Mouse (Mus musculus) gastrocnemius, postnatal 10 days (tissue): ENCODE measurements at regions not wholly inside any gene's neighbourhood (a gene's known extent, or its start where the extent isn't known, plus 50 kb on each side); places are given as distances from the start of the nearest gene placed in this dataset.

Experiments used
- DNase-seq: peaks from one replicate; pipeline ENCODE4 v3.0.0; 2021; ENCODE audit warnings: mixed read lengths

DNA sequence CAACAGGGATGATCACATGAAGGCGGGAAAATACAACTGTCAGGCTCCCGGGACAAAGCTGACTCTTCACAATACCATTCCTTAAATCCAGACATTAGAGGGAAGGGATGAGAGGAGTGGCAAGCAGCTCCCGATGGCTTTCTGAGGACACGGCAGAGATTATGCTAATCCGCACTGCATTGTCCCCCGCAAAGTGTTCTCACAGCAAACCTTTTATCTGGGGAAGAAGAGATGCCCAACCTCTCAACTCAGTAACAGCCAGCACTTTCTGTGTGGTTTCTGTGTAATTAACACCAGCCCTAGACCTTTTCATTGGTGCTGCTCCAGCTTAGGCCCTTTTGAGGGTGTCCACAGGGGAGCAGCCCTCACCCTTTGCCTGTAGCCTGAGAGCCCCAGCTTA lies 137.9 kb downstream of the Barhl2 start:
- no peak for DNase-seq

DNA sequence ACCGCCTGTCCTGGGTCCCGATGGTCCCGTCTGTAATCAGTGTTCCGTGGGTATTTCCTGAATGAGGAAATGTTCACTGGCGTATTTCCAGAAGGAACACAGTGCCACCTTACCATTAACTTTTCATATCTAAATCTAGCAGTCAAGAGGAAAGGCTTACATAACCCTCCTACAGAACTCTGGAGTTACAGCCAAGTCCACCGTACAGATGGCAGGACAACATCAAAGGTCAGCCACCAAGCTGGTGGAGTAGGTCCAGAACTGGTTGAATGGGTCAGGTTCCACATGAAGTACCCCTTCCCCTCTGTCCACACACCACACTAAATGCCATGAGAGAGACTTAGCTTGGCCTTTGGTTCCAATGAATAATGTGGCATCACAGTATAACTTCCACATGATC lies 139.7 kb downstream of the Barhl2 start:
- DNase-seq, result no peak

DNA sequence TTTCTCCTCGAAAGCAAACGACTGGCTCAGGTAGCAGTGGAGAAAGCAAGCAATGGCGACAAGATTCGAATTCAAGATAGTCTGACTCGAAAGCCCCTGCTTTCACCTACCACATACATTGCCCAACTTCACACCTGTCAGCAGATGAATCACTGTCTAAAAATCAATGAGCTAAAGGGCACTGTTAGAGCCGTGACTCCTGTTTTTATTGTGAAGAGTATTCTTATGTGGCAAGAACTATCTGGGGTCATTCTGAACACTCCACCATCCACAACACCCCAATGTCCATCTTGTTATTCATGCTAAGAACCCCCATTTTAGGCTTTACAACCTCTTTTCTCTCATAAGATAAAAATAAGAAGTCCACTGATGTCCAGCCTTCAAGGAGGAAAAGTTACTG lies 144.1 kb downstream of the Barhl2 start:
- DNase-seq, result no peak

DNA sequence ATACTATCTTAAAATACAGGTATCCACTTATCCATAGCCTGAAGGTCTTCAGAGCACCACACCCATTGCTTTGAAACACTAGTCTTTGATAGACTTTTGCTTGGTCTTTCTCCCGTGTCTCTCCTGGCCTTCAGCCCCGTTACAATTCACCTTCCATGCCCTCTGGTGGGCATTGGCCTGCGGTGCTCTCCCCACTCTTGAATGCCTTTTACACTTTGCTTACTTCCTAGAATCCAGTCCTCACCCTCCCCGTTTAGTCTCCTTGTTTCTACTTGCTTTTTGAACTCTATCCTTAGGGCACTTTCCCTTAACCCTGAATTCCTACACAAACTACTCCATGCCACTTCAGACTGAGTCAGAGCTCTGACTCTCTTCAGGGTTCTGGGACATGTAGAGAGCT lies 156.6 kb downstream of the Barhl2 start:
- no peak for DNase-seq

DNA sequence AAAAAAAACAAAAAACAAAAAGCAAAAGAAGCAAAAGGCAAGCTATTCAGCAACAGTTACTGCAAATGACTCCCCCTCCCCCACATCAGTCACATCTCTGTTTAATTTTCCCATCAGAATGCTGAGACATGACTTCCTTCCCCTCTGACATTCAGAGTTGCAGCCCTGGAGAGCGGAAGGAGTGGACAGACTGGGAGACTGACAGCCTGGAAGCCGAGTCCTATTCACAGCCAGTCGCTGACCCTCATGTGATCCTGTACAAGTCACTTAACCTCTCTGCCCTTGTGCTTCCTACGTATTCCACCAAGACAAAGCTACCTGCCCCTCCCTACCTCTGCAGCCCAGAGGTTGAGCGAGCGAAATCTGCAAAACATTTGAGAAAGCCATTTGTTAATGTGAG lies 161.2 kb downstream of the Barhl2 start:
- no peak for DNase-seq

DNA sequence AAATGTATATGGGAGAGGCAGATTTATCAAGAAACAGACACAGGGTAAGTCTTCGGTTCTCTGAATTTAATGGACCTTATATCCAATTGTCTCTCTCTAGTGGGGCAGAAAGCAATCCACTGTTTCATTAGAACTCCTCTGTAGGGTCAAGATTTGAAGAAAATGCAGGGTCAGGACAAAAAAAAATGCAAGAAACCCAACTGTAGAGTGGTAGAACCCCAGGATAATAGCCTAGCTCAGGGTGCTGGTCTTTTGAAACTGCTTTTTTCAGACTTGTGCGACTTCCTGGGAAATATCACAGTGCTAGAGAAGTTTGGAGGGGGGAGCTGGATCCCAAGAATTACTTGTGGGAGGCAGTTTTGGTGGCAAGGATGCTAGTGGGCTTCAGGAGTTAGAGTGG lies 162.0 kb downstream of the Barhl2 start:
- no peak for DNase-seq

DNA sequence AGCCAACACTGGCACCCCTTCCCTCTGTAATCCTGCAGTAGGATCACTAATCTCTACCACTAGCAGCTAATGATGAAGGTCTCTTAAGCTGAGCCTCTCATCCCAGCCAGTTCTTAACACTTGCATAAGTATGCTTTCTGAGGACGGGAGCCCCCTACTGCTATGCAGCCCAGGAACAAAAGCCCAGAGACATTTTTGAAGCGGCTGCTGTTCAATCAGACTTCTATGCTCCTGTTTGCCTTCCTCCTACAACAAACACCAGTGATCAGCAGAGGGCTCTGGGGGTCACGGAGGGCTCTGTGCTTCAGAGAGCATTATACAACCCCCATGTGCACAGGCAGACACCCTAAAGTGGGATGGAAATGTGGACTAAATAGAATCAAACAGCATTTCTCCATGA lies 162.4 kb downstream of the Barhl2 start:
- no peak for DNase-seq

DNA sequence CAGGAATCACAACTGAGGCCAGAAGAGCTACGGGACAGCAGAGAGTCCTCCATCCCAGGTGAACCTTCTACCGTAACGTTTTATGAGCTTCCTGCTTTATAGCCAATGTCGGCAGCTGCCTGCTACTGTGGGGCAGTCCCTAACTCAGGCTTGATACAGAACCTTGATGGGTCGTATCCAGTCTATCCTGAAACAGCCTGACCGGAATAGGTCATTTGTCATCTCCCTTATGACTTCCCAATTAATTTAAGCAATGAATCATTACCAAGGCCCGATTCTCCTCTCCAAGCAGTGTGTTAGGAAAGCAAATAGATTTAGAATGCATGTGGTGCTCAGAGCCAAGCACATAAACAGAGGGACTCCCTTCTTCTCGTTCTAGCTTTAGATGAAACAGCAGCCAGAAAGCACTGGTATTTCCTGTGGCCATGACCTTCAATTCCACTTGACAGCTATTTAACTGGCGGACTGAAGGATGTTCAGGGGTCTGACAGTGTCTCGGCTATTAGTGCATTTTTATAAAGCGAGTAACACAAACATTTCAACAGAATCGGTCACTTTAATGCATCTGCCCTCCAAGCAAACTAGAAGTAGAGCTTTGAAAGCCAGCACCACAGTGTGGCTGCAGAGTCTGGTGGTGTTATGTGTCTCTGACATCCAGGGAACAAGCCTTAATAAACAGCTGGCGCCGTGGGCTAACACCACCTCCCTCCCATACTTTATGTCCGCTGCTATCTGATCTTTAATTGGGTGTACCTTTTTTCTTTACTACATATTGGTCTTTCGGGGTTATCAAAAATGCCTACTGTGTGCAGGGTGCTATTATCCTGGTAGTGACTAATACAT lies 165.4 kb downstream of the Barhl2 start:
- DNase-seq, result no peak

DNA sequence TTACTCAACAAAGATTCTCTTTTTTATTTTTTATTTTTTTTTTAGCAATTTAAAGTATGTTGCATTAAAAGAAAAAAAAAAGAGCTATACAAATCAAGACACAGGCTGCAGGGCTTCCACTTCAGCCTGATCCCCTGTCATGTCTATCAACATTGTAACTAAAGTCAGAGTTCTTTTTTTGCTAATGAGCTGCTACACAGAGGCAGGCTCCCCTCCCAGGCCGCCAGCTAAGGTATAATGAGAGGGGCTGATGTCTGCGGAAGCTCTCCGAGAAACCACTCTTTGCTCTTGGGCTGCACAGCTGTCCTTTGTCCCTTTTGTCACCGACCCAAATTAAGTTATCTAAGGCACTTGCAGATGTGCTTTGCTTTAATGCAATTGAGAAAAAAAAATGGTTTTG lies 172.8 kb downstream of the Barhl2 start:
- DNase-seq, result no peak

DNA sequence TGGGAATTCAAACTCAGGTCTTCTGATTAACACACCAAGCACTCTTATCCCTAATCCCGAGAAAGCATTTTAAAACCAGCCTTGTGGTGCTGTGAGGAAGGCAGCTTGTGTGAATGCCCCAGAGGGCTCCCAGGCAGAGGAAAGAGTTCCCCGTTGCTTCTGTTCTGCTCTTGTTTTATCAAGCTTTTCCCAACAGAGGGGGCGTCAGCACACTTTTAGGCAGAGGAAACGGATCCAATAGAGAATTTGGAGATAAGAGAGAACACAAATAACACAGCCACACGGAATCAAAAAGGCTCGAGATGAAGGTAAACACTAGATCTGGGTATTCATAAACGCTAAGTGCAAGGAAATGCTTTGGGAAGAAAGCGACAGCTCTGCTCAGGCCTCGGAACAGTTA lies 173.2 kb downstream of the Barhl2 start:
- DNase-seq, result no peak

DNA sequence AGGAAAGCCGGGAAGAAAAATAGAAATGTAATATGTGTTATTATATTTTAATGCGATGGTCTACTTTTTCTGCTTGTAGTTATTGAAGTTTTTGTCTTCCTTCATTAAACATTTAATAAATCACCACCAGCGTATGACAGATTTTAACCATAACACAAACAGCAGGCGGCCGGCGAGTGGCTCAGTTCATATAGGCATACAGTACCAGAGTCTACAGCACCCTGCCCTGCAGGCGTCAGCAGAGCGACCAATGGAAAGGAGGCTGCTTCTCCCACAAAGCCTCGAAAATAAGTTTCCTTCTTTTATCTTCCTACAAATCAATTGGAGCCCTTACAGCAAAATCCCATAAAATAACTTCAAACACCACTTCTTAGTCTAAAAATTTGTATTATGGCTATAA lies 175.3 kb downstream of the Barhl2 start:
- no peak for DNase-seq

DNA sequence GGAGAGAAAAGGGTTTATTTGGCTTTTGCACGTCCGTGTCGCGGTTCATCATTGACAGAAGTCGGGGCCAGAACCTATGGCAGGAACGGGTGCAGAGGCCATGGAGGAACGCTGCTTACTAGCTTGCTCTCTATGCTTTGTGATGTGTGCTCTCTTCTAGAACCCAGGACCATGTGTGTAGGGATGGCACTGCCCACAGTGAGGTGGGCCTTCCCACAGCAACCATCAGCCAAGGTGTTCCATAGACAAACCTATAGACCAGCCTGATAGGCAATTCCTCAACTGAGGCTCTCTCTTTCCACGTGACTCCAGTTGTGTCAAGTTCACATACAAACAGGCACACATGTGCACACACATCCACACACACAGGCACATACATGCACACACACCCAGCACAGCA lies 180.2 kb downstream of the Barhl2 start:
- DNase-seq, result no peak

DNA sequence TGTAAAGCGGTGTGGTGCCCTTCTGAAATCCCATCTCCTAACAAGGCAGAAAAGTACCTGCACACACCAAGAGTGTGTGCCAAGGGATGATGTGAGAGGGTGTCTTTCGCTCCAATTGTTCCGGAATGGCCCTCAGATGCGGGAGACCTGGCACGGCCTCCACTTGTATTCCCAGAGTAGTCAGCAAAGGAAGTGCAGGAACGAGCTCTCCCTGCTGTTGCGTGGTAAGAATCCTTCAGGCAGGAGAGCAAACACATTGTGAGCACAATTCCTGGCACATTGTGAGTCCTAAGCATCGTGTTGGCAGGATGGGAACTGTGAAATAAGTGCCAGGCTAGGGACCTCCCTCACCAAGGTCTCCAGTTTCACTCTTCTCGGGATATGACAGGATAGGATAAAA lies 180.7 kb downstream of the Barhl2 start:
- DNase-seq, result no peak

DNA sequence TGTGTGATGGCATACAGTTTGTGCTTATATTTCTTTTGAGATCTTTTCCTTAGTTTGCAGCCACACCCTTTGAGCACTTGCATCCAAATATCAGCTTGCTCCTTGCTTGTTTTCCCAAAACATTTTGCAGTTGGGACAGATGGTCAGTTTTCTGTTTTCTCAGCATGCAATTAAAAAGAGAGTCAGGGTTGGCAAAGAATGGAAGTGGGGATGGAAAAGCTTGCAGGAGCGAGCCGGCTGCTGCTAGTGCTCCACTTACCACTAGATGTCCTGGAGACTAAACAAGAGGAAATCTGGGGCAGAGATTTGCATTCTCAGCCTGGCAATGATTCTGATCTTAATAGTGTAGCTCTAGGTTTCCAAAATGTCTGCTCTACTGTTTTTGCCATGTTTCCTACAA lies 181.8 kb downstream of the Barhl2 start:
- DNase-seq, result no peak

DNA sequence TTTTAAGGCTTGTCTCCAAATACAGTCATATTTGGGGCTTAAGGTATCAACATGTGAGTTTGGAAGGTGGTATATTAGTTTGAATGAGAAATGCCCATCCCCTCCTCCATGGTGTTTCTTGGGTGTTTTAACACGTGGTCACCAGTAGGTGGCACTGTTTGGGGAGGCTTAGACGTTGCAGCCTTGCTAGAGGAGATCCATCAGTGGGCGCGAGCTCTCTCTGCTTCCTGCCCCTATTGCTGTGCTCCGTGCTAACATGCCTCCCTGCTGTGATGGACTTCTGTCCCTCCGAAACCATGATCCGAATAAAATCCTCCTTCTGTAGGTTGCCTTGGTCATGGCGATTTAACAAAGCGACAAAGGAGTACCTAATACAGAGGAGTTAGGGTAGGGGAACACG lies 183.3 kb downstream of the Barhl2 start:
- DNase-seq, result no peak

DNA sequence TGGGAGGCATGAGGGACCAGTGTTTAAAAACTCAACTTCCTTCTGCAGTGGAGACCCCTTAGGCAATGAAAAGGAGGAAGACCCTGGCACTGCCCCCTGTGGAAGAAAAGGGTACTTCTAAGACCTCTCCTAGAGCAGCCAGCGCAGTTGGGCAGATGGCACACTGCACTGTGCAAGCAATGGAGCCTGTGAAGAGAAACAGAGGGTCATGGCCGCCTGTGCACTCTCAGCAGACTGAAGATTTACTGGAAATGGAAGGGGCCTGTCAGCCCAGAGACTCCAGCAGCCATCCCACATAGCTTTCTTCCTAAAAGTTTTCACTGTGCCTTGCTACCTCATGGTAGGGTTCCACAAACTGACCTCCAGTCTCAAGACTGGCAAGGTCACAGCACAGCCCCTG lies 193.4 kb downstream of the Barhl2 start:
- no peak for DNase-seq

DNA sequence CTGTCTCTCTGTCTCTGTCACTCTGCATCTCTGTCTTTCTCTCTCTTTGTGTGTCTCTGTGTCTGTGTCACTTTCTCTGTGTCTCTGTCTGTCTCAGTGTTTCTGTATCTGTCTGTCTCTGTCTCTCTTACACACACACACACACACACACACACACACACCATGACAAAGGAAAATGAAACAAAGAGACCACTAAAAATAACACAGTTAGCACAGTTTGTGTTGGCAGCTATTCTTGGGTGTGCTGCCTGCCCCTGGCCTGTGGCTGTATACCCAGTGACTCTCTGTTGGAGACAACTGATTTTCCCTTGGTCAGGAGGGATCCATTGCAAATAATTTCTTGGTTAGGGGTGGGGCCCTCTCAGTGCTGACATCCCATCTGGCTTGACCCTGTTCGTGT lies 200.8 kb downstream of the Barhl2 start:
- no peak for DNase-seq

DNA sequence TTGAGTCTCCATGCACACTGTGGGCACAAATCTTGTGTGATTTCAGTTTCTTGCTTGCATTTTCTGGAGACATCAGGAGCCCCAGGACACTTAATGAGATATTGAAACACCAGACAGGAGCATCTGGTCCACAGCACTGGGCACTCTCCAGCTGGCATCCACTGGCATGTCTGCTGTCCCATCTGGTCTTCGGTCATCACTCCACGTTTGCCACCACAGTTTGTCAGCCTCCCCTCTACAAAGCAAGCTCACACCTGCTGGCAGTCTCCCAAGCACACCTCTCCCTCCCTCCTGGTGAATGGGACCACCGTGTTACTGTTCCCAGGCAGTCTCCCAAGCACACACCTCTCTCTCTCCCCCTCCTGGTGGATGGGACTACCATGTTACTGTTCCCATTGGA lies 228.8 kb downstream of the Barhl2 start:
- no peak for DNase-seq

DNA sequence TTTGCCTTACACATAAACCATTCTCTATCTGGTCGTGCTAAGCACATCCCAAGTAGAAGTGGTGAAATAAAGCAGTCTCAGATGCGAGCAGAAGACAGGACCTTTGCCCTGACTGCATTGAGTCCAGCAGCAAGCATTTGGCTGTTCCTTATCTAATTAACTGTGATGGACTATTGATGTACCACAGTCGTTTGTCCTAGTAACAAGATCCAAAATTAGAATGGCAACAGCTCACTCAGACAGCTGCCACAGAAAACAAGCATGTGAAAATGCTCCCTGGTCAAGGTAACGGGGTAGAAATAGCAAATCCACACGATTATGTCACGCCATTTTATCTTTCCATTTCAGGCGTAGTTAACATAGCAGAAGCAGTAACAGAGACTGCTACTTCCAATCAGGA lies 233.8 kb downstream of the Barhl2 start:
- DNase-seq, result no peak

DNA sequence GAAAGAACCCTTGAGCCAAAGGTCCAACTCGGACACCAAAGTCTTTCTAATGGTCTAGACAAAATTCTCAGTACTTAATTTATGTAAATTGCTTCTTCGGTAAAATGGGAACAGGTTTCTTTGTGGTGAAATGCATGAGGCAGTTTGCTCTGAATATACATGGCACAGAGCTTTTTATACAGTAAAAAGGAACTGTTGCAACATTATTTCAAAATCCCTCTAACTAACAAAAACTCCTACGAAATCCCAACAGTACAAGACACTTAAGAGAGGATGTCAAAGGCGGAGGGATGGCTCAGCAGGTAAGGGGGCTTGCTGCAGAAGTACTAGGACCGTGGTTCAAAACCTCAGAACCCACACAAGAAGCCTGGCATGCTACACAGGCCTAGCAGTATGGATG lies 248.4 kb downstream of the Barhl2 start:
- DNase-seq, result no peak

DNA sequence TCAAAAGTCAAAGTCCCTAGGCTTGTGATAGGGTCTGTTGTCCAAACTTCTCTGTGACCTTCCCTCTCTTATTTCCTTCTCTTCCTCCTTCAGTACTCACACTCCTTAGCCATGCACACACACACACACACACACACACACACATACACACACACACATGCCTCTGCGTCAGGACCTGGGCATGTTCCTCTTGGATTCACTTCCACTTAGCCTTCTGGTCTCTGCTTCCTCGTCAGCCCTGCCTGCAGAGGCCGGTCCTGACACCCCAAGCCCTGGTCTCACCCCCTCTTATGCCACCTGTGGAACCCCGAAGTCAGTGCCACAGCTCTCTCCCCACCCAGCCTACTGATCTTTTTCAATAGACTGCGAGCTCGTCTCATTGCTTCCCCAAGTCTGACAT lies 250.3 kb downstream of the Barhl2 start:
- no peak for DNase-seq

DNA sequence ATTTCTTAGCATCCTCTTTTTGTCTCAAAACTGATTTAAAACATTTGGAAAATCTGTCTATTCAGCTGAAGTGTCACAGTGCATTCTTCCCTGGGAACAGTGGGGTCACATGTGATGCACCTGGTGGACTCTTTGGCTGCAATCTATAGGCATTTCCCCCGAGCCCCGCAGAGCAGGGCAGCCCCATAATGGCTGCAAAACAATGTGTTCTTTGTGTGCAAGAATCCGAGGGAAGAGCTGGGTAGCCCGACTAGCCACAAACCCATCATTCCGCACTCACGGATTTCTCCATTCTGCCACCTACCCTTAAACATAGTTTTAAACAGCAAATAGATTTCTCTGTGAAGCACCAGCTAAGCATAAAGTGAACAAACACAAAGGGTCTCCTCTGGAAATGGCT lies 252.2 kb downstream of the Barhl2 start:
- no peak for DNase-seq

DNA sequence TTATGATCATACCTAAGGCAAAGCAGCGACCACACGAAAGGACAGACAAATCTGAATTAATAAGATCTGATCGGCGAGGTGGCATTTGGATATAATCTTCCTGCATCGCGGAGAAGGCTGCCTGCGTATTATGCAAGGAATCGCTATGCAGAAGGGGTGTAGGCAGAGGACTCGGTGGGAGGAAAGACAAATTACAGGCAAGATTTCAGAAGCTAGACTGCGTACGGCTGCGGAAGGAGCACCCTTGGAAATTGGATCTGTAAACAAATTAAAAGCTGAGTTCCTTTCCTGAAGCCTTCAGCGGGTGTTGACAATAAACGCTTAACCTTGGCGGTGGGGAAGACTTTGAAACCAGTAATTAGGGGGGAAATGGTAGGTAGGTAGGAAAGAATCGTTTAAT lies 257.3 kb downstream of the Barhl2 start:
- no peak for DNase-seq

DNA sequence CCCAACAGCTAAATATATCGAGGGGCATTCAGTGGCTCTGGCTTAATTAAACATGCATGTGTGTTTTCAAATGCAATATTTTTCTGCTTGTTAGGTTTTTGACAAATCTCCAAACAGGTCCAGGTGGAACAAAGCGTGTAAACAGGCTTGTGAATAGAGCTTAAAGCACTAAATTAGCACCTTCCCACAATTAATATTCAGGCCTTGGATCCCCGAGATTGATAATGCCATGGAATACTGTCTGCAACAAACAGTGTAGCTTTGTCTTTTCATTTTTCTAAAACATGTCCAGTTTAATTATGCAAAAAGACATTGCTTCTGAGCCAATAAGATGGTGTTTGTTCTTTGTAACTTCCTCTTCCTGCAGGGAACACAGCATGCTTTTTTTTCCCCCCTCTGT lies 258.9 kb downstream of the Barhl2 start:
- DNase-seq, result no peak

DNA sequence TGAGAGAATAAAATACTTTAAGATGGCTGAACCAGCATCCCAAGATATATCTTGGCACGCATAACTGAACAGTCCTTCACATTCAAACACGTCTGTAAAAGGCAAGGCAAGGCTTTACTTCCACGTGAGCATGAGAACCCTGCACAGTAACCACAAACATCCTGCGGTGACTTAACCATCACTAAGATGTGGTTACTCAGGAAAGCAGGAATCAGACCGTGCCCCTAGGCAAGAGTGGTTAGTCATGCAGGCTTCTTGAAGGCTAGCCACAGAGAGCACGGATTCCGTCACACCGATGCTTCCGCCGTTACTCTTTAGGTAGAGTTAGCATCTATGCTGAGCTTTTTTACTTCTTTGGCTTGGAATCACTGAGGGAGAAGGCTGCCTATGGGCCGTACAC lies 266.8 kb downstream of the Barhl2 start:
- DNase-seq, result no peak
